Mouse (Mus musculus) lung, postnatal 25 days (tissue): ENCODE data around the gene Eif2ak4.

Experiments used
- DNase-seq: peaks from one replicate; pipeline ENCODE4 v3.0.0; 2022; ENCODE audit warnings: low spot score

The Eif2ak4 gene

DNA sequence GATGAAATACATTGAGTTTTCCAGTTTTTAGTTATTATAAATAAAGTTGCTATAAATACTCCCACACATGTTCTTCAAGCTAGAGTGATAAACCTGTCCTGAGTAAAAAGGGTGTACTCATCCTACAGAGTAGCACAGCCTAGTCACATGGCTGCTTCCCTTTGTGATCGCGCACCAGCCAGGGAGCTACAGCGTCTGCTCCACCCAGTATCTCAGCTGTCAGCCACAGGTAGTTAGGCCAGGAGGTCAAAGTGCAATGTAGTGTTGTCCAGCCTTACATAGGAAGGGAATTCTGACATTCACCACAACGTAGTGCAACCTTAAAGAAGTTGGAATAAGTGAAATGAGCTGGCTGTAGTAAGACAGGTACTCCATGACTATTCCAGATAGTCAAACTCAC, 17.1 kb downstream of the Eif2ak4 start:
- DNase-seq: no peak

DNA sequence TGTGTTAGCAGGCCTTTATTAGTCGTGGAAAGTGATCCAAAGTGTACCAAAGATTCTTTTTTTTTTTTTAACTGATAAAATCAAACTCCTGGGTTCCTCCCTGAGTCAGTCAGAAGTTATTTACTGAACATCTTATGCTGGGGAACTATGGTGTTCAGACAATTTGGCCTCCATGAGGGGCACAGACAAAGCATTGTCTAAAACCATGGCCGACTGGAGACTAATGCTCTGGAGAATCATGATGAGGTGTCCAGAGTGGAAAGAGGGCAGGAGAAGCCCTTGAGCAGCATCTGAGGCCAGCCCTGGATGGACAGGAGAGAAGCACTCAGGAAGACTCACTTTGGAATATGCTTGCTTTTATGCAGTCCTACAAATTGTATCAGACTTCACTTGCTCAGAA, 18.4 kb downstream of the Eif2ak4 start:
- no peak for DNase-seq

DNA sequence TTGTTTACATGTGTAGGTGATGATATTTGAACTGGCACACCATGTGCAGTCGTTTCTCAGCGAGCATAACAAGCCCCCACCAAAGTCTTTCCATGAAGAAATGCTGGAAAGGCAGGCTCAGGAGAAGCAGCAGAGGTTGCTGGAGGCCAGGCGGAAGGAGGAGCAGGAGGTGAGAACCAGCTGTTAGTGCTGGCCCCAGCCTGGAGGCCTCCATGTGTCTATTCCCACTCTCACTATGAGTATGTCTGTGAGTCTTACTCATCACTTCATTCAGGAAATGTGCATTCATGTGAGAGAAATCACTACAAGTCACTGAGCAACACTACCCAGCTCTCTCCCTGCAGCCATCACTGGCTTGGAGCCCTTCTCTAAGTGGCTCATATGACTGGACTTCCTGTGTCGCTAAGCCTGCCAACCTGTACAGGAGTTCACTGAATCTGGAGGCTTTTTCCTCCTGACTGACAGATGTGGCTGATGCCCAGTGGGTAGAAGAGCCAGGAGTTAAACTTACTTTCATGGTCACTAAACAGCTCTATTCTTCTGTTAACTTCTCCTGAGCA, 20.0 kb downstream of the Eif2ak4 start:
- no peak for DNase-seq

DNA sequence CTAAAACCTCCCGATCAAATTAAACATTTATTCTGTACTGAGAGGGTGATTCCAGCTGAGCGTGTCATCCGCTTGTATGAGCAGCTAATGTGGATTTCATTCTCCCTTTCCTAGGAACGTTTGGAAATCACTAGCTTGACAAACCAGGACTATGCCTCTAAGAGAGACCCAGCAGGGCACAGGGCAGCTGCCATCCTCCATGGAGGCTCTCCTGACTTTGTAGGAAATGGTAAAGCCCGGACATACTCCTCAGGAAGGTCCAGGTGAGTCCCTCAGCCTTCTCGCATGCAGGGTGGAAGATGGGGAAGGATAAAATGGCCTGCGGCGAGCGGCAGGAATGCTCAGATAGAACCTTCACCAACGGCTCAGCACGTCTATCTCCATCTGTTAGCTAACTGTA, 24.4 kb downstream of the Eif2ak4 start:
- no peak for DNase-seq

DNA sequence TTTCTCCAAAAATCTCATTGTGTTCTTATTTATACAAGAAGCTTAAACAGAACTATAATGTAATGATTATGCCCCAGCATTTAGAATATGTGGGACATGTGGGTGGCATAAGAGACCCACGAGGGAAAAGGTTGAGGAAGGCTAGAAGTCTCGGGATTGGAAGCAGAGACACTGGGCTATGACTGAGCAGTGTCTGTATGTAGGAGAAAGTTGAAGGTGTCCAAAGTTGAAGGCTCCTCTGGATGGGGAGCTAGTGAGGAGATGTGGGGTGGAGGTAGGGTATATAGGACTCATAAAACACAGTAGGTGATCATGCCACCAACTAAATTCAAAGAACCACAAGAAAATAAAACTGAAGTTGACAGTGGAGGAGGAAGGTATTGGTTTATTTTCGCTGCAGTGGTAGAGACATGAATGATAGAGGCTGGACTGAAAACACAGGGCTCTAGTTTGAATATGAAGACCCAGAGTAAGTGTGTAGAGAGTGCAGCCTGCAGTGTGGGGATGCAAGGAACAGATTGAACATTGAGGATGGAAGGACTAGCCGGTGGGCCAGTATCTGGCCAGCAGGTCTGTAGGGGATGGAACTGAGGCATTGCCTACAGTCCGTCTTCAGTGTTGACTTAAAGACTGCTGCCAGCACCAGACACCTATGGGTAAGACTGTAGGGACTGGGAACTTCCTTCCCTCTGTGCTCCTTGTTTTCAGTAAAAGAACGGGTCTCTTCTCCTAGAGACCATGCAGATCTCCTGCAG, 27.4 kb downstream of the Eif2ak4 start:
- no peak for DNase-seq

DNA sequence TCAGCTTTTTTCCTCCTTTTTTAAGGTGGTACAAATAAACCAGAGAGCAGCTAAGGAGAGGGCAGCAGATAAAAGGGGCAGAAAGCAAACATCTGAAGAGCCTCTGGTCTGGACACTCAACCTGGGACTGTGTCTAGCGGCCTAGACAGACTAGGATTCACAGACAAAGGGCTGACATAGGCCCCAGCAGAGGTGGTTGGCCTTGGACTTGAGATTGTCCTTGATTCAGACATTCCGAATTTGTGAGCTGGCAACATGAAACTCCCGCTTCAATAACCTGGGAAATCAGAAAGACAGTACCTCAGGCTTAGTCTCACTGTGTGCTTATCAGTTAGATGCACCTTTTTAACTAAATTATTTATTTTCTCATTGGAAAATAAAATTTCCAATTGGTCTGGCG, 29.7 kb downstream of the Eif2ak4 start:
- DNase-seq: no peak

DNA sequence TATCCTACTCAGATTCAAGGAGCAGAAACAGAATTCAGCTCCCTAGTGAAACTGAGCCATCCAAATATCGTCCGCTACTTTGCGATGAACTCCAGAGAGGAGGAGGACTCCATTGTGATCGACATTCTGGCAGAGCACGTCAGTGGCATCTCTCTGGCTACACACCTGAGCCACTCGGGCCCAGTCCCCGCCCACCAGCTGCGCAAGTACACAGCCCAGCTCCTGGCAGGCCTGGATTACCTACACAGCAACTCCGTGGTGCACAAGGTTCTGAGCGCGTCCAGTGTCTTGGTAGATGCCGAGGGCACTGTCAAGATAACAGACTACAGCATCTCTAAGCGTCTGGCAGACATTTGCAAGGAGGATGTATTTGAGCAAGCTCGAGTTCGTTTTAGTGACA, 33.5 kb downstream of the Eif2ak4 start:
- peak; percentile 36 for DNase-seq

DNA sequence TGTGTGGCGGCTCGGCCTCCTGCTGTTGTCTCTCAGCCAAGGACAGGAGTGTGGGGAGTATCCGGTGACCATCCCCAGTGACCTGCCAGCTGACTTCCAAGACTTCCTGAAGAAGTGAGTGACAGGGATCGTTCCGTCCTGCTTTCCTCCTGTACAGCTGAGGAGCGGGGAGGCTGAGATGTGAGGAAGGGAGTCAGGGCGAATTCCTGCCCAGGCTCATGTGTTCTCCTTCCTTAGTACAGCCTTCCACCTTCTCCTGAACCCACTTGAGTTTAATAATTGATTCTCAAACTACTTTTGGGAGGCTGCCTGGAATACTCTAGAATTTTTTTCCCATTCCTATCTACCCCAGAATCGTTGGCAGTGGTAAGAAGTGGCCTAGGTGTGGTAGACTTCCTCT, 34.0 kb downstream of the Eif2ak4 start:
- peak; percentile 57 for DNase-seq

DNA sequence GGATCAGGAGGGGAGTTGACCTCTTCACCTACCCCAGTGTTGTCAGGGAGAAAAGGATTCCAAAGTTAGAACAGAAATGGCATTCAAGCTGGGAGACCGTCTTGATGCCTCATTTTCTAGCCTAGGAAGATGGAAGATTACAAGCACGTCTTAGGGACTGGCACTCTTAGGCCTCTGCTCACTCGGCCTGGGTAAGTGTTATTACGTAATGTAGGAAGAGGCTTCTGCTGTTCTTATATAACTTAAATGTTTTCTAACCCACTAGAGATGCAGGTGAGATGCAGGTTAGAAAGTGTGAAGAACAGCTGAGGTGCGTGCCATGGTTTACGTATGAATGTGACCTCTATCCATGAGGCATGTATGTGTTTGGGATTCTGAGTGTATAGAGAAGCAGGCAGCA, 39.9 kb downstream of the Eif2ak4 start:
- DNase-seq: peak; percentile 58

DNA sequence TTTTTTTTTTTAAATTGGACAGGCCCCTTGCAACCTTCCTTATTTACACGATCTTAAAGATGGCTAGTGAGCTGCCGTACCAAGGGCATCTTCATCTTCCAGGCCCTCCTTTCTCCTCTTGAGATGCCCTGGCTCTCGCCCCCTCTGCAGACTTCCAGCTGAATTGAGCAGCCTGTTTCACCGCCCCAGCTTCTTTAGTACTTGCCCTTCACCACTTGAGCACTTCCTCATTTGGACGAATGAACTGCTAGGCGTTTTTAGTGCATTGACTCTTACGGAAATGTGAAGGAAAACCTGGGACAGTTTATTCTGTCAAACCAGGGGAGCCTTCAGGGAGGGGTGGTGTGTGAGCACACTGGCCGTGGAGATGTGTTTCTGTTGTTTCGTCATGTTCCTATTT, 40.9 kb downstream of the Eif2ak4 start:
- DNase-seq: no peak

DNA sequence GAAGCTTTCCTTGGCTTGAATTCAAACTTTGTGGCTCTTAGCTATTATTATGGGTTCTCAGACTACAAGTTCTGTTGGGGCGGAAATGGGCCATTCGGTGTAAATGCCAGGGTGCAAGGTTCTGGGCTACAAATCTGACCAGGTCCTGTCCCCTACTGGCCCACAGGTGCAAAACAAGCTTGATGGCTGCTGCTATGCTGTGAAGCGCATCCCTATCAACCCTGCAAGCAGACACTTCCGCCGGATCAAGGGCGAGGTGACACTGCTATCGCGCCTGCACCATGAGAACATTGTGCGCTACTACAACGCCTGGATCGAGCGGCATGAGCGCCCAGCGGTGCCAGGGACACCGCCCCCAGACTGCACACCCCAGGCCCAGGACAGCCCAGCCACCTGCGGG, 42.2 kb downstream of the Eif2ak4 start:
- no peak for DNase-seq

DNA sequence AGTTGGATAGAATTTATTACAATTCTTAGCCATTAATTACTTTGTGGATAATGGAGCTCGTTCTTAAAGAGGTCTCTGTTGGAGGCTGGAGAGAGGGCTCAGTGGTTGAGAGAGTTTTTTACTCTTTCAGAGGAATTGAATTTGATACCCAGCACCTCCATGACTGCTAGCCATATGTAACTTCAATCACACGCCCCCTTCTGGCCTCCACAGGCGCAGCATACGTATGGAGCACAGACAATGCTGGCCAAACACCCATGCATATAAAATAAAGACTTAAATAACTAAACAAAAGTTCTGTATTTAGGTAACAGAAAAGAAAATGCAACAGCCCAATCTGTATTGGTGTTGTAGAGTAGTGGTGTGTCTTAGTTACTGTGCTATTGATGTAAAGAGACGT, 43.2 kb downstream of the Eif2ak4 start:
- peak; percentile 26 for DNase-seq

DNA sequence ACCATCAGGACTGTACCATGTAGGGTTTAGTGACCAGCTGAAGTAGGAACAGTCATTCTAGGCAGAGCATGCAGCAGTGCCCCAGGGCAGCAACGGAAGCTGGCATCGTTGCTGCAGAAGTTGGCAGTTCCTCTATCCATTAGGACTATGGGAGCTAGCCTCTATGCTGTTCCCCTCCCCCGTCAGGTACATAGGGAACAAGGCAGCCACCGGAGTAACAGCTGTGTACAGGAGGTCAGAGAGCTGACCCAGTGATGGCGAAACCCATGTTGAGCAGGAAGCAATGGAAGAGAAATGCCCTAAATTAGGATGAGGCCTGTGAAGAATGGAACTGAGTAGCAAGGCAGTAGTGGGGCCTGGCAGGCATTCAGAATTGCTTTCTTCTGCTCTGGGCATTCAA, 53.8 kb downstream of the Eif2ak4 start:
- DNase-seq: no peak

DNA sequence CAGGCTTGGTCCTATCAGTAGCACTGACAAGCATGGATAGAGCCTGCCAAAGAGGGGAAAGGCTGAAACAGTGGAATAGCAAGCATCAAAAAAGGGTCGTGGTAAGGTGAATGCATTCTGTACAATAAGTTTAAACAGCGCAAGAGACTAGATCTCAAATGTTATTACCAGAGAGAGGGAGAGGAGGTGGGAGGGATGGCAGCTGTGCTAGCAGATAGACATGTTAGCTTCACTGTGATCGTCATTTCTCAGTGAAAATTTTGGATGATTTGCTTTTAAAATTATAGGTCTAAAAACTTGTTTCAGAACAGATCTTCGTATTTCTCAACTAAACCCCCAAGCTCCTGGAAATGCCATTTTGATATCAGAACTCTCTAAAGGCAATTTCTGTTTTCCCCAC, 54.3 kb downstream of the Eif2ak4 start:
- DNase-seq: no peak

DNA sequence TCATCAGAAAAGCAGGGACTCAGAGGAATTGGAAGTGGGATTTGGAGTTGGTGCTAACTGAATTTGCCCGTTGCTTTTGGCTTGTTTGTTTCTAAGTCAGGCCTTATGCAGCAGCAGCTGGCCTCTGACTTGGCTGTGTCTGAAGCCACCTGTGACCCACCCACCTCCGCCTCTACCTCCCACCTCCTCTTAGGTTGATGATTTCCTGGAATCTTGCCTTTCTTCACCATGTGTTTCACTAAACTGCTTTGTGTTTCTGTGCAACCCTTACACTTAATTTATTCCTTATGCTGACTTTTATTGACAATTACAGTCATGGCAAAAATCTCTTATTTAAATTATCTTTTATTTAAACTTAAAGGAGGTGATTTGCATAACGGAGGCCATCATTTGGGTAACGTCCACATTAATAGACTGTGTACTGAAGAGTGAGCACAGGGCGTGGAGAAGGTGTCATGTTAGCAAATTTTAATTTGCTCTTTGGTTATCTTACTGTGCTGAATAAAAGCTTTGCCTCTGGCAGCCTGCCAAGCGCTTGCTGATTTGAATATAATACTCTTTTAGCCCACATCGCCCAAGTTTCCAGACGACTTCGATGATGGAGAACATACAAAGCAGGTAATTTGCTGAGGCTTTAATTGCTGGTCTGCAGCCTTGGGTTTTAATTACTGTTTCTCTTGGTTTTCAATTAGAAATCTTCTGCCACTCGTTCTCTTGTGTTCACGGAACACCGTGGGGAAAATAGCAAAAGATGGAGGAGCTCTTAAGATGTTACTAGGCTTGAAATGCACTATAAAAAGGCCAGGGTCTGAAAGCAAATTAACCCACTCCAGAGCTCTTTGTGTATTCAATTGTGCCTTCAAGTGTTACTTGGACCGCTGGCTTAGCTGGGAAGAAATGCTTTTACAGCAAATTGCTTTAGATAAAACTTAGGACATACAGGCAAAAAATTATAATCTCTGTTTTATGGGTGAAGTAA, 57.6 kb downstream of the Eif2ak4 start:
- no peak for DNase-seq

DNA sequence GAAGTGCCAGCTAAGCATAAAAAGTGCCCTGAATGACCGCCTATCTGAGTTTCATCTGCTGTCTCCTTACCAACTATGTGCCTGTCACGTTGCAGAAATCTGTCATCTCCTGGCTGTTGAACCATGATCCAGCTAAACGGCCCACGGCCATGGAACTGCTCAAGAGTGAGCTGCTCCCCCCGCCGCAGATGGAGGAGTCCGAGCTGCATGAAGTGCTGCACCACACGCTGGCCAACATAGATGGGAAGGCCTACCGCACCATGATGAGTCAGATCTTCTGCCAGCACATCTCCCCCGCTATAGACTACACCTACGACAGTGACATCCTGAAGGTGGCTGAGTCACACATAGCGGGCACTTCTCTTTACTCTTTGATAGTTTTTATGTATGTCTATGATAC, 59.8 kb downstream of the Eif2ak4 start:
- no peak for DNase-seq

DNA sequence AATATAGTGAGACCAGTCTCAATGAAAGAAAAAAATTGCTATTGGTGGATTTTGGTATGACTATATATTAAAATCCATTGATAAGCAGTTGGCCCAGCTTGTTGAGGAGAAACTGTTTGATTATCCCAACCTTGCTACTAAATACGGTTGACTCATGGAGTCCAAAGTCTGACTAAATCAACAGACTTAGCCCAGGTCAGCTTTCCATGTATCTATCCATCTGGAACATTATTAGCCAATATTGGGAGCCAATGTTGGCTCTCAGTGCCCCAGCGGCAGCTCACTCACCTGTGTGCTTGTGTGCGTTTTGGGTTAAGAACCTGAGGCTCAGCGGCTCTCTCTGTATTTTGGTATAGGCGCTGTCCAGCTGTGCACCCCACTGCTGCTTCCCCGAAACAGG, 62.6 kb downstream of the Eif2ak4 start:
- no peak for DNase-seq

DNA sequence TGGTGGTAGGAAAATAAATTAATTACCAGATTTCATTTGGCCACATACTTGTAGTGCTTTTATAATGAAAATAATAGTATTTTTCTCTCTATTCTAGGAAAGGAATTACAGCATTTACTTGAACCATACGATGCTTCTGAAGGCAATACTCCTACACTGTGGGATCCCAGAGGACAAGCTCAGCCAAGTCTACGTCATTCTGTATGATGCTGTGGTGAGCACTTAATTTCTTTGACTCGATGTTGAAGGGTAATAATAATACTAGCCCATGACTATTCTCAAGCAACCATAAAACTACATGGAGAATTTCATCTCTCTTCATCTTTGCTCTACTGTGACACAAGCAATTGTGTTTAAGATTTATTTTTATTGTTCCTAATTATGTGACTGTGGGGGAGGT, 68.6 kb downstream of the Eif2ak4 start:
- DNase-seq: no peak

DNA sequence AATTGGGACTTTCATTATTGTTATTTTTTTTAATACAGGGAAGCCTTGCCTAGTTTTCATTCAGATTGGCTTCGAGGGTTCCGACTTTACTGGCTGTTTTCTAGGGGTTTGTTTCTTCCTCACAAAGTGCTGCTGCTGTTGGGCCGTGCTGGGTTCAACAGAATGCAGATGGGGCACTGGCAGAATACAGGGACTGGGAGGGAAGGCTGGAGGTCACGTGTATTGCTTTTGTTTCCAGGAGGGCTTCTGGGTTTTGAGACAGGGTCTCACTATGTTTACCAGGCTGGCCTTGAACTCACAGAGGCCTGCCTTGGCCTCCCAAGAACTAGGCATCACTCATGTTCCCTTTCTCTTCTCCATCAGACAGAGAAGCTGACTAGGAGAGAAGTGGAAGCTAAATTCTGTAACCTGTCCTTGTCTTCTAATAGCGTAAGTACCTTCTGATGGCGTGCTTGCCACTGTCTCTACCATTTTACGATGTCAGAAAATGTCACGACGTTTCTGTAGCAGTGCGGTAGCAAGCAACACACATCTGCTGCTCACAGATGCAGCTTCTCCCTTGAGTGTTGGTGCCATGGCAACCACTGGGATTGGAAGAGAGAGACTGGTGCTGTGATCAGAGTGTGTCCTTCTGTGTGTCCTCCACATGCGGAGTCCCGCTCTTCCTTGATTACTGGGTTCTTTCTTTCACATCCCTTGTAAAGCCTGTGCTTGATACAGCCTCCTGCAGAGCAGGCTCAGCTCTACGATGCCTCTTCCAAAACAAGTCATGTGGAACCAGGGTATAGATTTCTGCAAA, 69.2 kb downstream of the Eif2ak4 start:
- DNase-seq: no peak

DNA sequence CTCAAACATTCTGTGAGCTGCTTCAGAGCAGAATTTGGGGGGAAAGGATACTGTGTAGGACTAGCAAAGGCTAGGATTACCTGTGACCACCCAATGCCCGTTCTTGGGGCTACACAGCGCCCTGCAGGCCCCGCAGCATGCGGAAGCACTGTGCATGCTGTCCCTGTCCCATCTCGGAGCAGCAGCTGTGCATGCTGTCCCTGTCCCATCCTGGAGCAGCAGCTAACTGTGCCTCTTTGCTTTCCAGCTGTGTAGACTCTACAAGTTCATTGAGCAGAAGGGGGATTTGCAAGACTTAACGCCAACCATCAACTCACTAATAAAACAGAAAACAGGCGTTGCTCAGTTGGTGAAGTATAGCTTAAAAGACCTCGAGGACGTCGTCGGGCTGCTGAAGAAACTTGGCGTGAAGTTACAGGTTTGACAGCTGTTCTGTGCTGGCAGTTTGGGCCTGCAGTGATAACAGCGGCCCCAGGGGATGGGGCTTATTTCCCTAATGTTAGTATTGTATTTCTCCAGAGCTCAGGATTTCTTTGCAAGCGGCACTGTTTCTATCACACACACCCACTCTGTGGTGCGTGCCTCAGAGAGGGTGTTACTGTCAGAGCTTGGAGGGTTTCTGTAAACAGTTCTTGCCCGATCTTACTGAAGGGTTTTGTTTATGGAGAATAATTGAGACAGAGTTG, 73.2 kb downstream of the Eif2ak4 start:
- DNase-seq: no peak

DNA sequence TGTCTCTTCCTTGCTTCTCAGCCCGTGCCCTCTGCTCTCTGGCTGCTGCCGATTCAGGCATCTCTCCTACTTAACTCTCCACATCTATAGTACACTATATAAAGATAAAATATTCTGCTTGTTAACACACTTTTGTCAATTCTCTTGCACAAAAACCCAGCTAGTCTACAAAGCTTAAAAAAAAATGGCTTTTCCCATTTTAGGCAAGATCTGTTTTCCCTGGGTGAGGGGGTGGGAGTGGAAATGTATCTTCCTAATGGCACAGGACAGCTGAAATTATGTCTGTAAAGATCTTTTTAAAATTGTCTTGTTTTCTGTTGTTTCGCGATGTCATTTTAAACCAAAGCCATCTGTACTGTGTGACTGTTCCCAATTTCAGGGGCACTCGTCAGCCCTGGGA, 75.1 kb downstream of the Eif2ak4 start:
- DNase-seq: no peak

DNA sequence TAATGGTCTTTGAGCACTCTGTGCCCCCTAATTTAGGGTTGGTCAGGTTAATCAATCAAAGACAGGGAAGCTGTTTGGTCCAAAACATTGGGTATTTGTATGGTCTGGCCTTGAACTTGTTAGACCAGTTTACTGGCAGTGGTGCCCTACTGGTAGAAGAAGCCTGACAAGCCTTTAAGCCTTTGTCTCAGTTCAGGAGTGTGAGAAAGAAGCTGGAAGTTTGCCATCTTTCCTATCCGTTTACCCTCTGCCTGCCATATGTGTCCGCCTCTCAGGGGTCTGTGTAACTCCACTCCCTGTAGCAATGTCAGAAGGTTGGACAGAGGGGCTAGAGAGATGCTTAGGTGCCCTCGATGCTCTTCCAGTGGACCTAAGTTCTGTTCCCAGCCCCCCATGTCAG, 76.0 kb downstream of the Eif2ak4 start:
- no peak for DNase-seq
